Mouse (Mus musculus) stomach, postnatal 0 days (tissue): ENCODE measurements around the gene Acot7. TPM values are rescaled to one million over a fixed set of nuclear protein-coding genes. Genes with fewer than 3 reads are reported as not detected.

ENCODE experiments used
- ATAC-seq: fragments of 200-750 bp; cut with Nextera tagmentation; 2 replicates; pipeline ENCODE4 v1.8.0; 2017; ENCODE audit not compliant: low FRiP score, low TSS enrichment
- DNase-seq: peaks from one replicate; pipeline ENCODE4 v3.0.0-alpha.2; 2016; ENCODE audit warnings: low spot score
- H3K27ac ChIP-seq: fragments of 300-500 bp; sonication (generic); replicated peaks from 2 replicates; pipeline ENCODE4 v1.5.1; 2014; ENCODE audit warnings: mild to moderate bottlenecking, control low read depth
- H3K27me3 ChIP-seq: fragments of 300-500 bp; sonication (generic); 2 replicates; pipeline ENCODE4 v1.6.1; 2014; ENCODE audit warnings: low read length; ENCODE audit not compliant: control insufficient read depth, insufficient read depth
- H3K36me3 ChIP-seq: fragments of 300-500 bp; sonication (generic); 2 replicates; pipeline ENCODE4 v1.6.1; 2014; ENCODE audit warnings: low read length, mixed read lengths; ENCODE audit not compliant: control insufficient read depth, insufficient read depth
- H3K4me1 ChIP-seq: fragments of 300-500 bp; sonication (generic); replicated peaks from 2 replicates; pipeline ENCODE4 v1.6.1; 2014; ENCODE audit warnings: antibody characterized with exemption; ENCODE audit not compliant: control insufficient read depth, insufficient read depth
- H3K4me2 ChIP-seq: fragments of 300-500 bp; sonication (generic); replicated peaks from 2 replicates; pipeline ENCODE4 v1.6.1; 2014; ENCODE audit warnings: low read depth, mild to moderate bottlenecking, control low read depth, moderate library complexity
- H3K4me3 ChIP-seq: fragments of 300-500 bp; sonication (generic); 2 replicates; pipeline ENCODE4 v1.5.1; 2014; ENCODE audit warnings: low read depth, low read length, control low read depth
- H3K9ac ChIP-seq: fragments of 300-500 bp; sonication (generic); 2 replicates; pipeline ENCODE4 v1.6.1; 2014; ENCODE audit warnings: mild to moderate bottlenecking, low read length, control low read depth, mixed read lengths
- H3K9me3 ChIP-seq: fragments of 300-500 bp; sonication (generic); 2 replicates; pipeline ENCODE4 v1.6.1; 2016; ENCODE audit warnings: low read length; ENCODE audit not compliant: control insufficient read depth
- CTCF ChIP-seq: IDR thresholded peaks from 2 replicates; pipeline ENCODE4 v1.5.1; 2016; ENCODE audit warnings: antibody characterized with exemption, low read depth, mild to moderate bottlenecking, moderate library complexity
- EP300 ChIP-seq: optimal IDR thresholded peaks from 2 replicates; pipeline ENCODE3; 2016; ENCODE audit warnings: antibody characterized with exemption
- WGBS: fragments of 180-500 bp; shearing (Covaris S2); extraction: QIAGEN DNeasy Blood & Tissue Kit; methylation state at CpG from one replicate; pipeline ENCODE4 v1.1.7; 2014; 5-methylcytosine and 5-hydroxymethylcytosine counted together
- polyA plus RNA-seq: library from polyadenylated mRNA; unstranded; fragments of >200 nt; fragmentation: Nextera tagmentation; extraction: Ambion mirVana; gene quantifications from 2 replicates; pipeline ENCODE4 v1.2.1, GENCODE M21; 2015

Acot7 gene
- 51.7 and 55.0 TPM in 2 replicates for polyA plus RNA-seq

DNA sequence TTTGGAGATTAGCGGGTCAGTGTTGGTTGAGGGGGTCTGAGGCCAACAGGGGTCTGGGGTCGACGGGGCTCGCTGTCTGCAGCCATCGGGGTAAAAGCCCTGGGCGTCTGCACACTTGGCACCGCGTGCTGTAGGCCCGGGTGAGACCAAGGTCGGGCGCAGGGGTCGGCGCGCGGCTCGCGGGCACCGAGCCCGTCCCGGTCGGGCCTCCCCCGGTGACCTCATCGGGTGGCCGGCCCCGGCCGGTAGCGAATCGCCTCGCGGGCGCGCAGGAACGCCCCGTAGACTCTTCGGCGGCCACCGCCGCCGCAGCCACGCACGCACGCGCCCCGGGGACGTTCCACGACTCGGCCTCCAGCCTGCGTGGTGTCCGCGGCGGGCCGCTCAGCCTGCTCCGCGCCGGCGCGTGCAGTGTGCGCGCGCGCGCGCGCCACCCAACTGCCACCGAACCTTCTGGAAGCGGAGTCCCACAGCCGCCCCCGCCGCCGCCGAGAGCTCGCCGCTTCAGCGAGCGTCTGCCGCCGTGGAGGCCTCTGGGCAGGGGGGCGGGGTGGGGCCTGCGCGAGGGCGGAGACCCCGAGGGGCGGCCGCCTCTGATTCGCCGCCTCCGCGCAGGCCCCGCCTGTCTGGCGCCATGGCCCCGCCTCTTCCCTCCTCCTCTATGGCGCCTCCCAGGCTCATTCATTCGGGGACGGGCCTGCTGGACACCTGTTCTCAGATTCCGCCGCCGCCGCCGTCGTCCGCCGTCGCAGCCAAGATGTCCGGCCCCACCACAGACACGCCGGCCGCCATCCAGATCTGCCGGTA, at the start of gene Acot7:
Gene Acot7 (plus strand): TSS at position 598 of the 807 bp plus-strand sequence.
- ATAC-seq: peak; percentile 96

DNA sequence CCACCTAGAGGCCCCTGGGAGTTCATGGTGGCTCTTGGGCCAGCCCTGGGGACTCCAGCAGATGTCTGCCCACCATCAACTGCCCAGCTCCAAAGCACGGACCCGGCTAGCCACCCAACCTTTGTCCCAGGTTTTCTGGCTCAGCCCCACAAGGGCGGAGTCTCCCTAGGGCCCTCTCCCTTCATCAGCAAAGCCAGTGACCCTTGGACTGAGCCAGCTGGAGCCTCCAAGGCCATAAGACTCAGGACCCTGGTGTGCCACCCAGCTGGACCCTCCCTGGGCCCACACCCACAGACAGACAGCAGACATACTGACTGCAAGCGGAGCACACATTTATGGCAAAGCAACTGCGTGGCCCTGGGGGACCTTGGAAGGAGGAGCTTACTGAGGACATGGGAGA, 49.1 kb upstream of the Acot7 start:
- H3K9ac ChIP-seq: no peak overlapping the region
- ATAC-seq: peak; percentile 16

More for the DNA sequence above, at the start of gene Acot7:
- TF ChIP-seq EP300: no peak
- no peak for TF ChIP-seq CTCF
- Histone ChIP-seq H3K27ac (peak within 1 kb of the TSS; percentile 88), H3K36me3 (no peaks in the 10 kb centered on the region), H3K9ac (peak within 1 kb of the TSS; percentile 81), H3K4me2 (peak within 1 kb of the TSS; percentile 93), H3K4me1 (0 out of 2 replicates have a peak, but pooled peaks cover 5% of the 10 kb centered on the region), H3K4me3 (peak within 1 kb of the TSS; percentile 67), H3K27me3 (no peaks in the 10 kb centered on the region), H3K9me3 (no peaks in the 10 kb centered on the region)
- under 1% methylated on average over 59 of the region's 108 CpGs for WGBS
- peak; percentile 95 for DNase-seq

DNA sequence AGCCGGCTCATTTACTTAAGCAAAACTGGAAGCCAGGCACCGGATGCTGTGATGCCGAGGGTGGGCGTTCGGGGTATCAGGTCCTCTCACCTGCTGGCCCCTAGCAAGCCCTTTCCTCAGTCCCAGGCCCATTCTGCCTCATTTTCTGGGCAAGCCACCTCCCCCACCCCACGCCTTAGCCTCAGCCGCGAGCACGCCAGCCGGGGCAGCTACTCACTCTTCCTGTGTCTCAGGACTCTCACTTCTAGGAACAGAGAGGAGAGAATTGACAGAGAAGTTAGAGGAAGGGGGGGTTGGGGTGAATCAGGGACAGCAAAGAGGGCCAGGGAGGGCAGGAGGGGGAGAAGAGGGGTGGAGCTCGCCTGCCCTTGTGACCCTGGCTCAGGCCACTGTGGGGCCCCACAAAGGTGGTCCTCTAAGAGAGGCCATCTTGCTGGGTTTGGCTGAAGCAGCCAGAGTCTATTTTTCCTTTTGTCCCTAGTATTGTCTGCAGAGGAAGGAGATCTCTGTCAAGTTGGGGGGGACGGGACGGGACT, 48.5 kb upstream of the Acot7 start:
- Histone ChIP-seq H3K36me3 (no peaks in the 10 kb centered on the region), H3K9me3 (no peaks in the 10 kb centered on the region), H3K4me1 (no peaks in the 10 kb centered on the region; the same call in 1 of the 2 replicates), H3K27ac (no peak overlapping the region), H3K4me2 (no peak overlapping the region), H3K4me3 (no peak overlapping the region), H3K27me3 (peaks cover 8% of the 10 kb centered on the region), H3K9ac (no peak overlapping the region)
- no peak for DNase-seq
- TF ChIP-seq EP300 (no peak), CTCF (no peak)
- ATAC-seq: no peak
- WGBS: 50% methylated on average over 13 of the region's 13 CpGs

More for the DNA sequence above, 49.1 kb upstream of the Acot7 start:
- H3K4me3 ChIP-seq: no peak overlapping the region
- DNase-seq: peak; percentile 69
- H3K27me3 ChIP-seq: peaks cover 8% of the 10 kb centered on the region
- no peak overlapping the region; the same call in 1 of the 2 replicates for H3K4me2 ChIP-seq
- no peaks in the 10 kb centered on the region for H3K9me3 ChIP-seq
- H3K4me1 ChIP-seq: no peaks in the 10 kb centered on the region; the same call in 1 of the 2 replicates
- H3K36me3 ChIP-seq: no peaks in the 10 kb centered on the region
- 75% methylated on average over 5 of the region's 5 CpGs for WGBS
- H3K27ac ChIP-seq: no peak overlapping the region
- TF ChIP-seq EP300 (no peak), CTCF (no peak)

DNA sequence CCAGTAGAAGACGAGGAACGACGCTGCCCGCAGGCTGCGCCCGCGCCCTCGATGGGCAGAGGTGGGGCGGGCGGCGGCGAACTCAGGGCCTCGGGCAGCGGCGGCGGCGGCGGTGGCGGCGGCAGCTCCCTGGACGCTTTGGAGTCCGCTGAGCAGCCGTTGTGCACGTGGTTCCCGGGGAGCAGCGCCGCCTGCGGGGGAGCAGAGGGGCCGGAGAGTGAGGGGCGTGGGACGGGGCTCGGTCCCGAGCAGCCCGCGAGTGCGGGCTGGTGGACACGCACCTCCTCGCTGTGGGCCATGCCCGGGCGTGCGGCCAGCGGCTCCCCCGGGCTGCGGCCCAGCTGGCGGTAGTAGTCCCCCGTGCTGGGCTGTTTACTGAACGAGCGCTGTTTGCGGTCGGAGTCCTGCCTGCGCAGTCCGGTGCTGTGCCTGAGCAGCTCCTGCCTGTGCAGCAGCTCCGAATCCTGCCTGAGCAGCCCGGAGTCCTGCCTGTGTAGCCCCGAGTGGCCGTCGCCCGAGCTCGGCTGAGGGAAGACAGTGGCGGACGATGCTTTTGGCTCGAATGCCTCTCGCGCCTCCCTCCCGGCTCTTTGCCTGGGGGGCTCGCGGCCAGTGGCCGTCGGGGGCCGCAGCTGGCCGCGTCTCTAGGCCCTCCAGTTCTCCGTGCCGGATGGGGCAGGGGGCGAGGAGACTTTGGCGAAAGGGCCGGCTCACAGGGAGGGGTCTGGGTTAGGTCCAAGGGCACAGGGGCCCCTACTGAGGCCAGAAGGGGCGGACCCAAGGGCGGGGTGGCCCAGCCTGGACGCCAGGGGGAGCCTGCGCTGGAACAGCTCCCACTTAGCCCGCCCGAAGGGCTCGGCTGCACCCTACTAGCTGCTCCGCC, 46.9 kb upstream of the Acot7 start:
- under 1% methylated on average over 74 of the region's 85 CpGs for WGBS
- TF ChIP-seq EP300: no peak
- peak; percentile 68 for TF ChIP-seq CTCF
- peak; percentile 82 for DNase-seq
- no peaks in the 10 kb centered on the region for H3K36me3 ChIP-seq
- peaks cover 8% of the 10 kb centered on the region for H3K27me3 ChIP-seq
- H3K4me2 ChIP-seq: peak overlapping the region; percentile 72
- peak overlapping the region; percentile 42 for H3K4me3 ChIP-seq
- H3K9ac ChIP-seq: peak overlapping the region; percentile 48
- no peak overlapping the region; the same call in 1 of the 2 replicates for H3K27ac ChIP-seq
- ATAC-seq: peak; percentile 69
- H3K4me1 ChIP-seq: no peaks in the 10 kb centered on the region; the same call in 1 of the 2 replicates
- no peaks in the 10 kb centered on the region for H3K9me3 ChIP-seq

DNA sequence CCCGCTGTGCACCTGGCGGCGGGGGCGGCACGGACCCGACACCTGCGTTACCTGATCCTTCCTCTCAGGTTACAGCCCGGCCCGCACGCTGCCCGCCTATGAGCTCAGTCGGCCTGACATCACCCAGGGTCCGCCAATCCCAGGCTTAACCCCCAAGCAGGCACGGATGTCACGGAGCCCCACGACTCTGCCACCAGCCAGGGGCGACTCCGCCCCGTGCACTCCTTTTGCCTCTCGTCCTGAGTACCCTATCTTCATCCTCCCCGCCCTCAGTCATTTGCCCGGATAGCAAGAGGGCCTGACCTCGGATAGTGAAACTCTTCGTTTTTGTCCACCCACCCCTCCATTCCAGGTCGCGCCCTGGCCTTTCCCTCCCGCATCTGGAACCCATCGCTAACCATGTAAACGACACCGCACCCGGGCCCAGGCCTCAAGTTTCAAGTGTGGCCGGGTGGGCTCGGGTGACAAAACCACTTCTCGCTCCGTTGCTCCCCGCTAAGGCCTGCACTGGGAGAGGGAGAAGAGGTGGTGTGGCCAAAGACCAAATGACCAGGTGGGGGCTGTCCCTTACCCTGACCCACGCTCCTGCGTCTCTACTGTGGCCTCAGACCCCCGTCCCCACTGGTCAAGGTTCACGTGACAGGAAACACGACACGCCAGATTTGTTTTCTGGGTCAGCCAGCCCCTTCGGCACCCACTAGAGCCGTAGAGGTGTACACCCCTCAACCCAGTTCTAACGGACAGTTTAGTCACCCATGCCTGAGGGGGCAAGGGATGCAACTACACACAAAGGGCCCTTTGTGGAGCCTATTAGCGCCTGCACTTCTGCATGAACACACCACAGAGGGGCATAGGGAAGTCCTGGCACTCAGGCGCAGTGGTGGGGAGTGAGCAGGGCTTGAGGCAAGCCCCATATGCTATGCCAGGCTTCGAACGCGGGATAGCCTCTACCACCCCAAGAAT, 45.8 kb upstream of the Acot7 start:
- DNase-seq (peak; percentile 77), ATAC-seq (peak; percentile 27)
- TF ChIP-seq CTCF (no peak), EP300 (no peak)
- no peak overlapping the region for H3K27ac ChIP-seq
- WGBS: 13% methylated on average over 46 of the region's 50 CpGs
- H3K36me3 ChIP-seq: no peaks in the 10 kb centered on the region
- H3K4me3 ChIP-seq: peak overlapping the region; percentile 42; the same call in 1 of the 2 replicates
- no peaks in the 10 kb centered on the region for H3K9me3 ChIP-seq
- no peaks in the 10 kb centered on the region for H3K4me1 ChIP-seq
- peaks cover 8% of the 10 kb centered on the region for H3K27me3 ChIP-seq
- H3K9ac ChIP-seq: no peak overlapping the region
- peak overlapping the region; percentile 72 for H3K4me2 ChIP-seq
